Mouse (Mus musculus): ENCODE results near the gene Dnajb5. TPM values are rescaled to one million over a fixed set of nuclear protein-coding genes. Genes with fewer than 3 reads are reported as not detected.
"Not testable (repeated sequence)": the region's sequence is repeated elsewhere in the genome, so short reads cannot be mapped to it uniquely, and the experiment has no call there.

Gene Dnajb5
- polyA plus RNA-seq, 1 experiment from 2014 or later, result 10.3 TPM

DNA sequence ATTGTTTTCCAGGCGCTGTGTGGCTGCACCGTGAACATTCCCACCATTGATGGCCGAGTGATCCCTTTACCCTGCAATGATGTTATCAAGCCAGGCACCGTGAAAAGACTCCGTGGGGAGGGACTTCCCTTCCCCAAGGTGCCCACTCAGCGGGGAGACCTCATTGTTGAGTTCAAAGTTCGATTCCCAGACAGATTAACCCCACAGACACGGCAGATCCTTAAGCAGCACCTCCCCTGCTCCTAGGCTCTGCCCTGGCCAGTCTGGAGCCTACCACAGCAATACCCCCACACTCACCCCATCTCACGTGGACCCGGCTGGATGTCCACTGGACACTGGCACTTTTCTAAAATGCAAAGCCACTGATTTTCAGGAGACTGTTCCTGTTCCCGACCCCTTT, 7.7 kb downstream of the Dnajb5 start:
- DNase-seq (ENCODE audit: low spot score), result no peak
- no peaks in the 10 kb centered on the region for H3K9me3 ChIP-seq
- peaks cover 22% of the 10 kb centered on the region for H3K4me1 ChIP-seq
- 86% methylated on average over 11 of the region's 11 CpGs for WGBS
- no peaks in the 10 kb centered on the region for H3K27me3 ChIP-seq (replicated peaks; ENCODE audit: low read depth, poor library complexity, severe bottlenecking)
- H3K36me3 ChIP-seq (replicated peaks), result peaks cover 41% of the 10 kb centered on the region
- no peak overlapping the region for H3K27ac ChIP-seq (replicated peaks)
- H3K4me3 ChIP-seq, result no peak overlapping the region

DNA sequence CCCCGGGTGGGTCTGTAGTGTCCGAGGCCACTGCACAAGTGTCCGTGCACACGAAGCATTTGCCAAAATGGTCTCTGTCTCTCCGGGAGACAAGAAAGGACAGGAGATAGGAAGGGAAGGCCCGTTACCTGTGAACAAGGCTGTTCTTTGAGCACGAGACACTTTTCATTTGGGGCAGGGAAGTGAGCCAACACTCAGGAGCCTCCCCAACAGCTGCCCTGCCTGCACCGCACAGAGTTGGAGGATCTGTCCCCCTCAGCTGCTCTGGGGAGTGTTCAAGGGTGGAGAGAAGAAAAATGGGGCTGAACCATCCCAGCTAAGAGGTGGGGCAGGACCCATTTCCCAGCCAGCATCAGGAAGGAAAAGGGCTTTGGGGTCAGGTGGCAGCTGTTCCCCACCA, 8.4 kb downstream of the Dnajb5 start:
- H3K27me3 ChIP-seq (replicated peaks; ENCODE audit: low read depth, poor library complexity, severe bottlenecking), result no peaks in the 10 kb centered on the region
- peaks cover 40% of the 10 kb centered on the region for H3K36me3 ChIP-seq (replicated peaks)
- H3K4me3 ChIP-seq, result no peak overlapping the region
- no peaks in the 10 kb centered on the region for H3K9me3 ChIP-seq
- H3K27ac ChIP-seq (replicated peaks), result no peak overlapping the region
- H3K4me1 ChIP-seq, result peaks cover 15% of the 10 kb centered on the region
- no peak for DNase-seq (ENCODE audit: low spot score)
- 90% methylated on average over 8 of the region's 8 CpGs for WGBS

DNA sequence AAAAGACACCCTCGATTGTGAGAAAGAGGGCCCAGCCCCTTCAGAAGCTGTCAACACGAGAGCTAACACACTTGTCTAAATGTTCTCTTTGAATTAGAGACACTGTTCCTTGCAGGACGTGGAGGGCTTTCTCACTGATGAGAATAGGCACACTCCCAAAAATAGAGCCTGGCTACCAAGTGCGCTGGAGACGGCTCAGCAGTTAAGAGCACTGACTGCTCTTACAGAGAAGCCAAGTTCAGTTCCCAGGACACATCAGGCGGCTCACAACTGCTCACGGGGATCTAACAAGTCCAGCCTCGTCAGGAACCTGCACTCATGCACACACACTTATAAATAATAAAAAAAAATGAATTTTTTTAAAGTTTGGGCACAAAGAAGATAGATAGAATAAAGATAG, 9.3 kb downstream of the Dnajb5 start:
- 78% methylated on average over 8 of the region's 8 CpGs for WGBS
- Histone ChIP-seq H3K27me3 (replicated peaks; ENCODE audit: low read depth, poor library complexity, severe bottlenecking) (no peaks in the 10 kb centered on the region), H3K9me3 (no peaks in the 10 kb centered on the region), H3K4me1 (peaks cover 6% of the 10 kb centered on the region), H3K4me3 (no peak overlapping the region), H3K36me3 (replicated peaks) (peaks cover 31% of the 10 kb centered on the region), H3K27ac (replicated peaks) (no peak overlapping the region)
- DNase-seq (ENCODE audit: low spot score), result no peak

DNA sequence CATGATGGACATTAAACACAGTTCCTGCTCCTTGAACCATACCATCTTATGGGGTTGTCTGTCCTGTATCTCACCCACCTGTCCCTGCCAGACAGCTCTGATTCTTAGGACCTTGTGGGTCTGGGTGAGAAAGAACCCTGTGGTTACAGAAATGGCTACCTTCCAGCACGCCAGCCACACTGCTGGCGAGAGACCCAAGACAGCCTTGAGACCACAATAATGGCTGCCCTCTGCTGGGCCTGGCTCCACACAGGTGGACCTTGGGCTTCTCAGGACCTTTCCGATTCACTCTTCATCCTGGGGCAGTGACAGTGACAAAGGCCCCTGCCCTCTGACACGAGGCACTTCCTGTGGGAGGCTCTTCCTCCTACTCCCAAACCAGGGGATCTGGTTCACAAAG, 9.8 kb downstream of the Dnajb5 start:
- Histone ChIP-seq H3K9me3 (no peaks in the 10 kb centered on the region), H3K27ac (replicated peaks) (no peak overlapping the region), H3K4me3 (no peak overlapping the region), H3K27me3 (replicated peaks; ENCODE audit: low read depth, poor library complexity, severe bottlenecking) (peaks cover 2% of the 10 kb centered on the region; the same call in 1 of the 2 replicates), H3K4me1 (peaks cover 3% of the 10 kb centered on the region; the same call in 1 of the 2 replicates), H3K36me3 (replicated peaks) (peaks cover 31% of the 10 kb centered on the region)
- 63% methylated on average over 4 of the region's 4 CpGs for WGBS
- no peak for DNase-seq (ENCODE audit: low spot score)

DNA sequence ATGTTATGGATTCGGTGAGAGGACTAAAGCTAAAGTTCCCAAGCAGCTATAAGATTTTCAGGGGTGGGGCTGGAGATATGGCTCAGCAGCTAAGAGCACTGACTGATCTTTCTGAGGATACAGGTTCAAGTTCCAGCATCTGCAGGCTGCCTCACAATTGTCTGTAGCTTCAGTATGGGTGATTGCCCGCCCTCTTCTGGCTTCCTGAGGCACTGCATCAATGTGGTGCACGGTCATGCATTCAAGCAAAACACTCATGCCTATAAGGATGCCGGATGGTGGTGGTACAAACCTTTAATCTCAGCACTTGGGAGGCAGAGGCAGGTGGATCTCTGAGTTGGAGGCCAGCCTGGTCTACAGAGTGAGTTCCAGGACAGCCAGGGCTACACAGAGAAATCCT, 12.0 kb downstream of the Dnajb5 start:
- peaks cover 4% of the 10 kb centered on the region for H3K4me1 ChIP-seq
- H3K4me3 ChIP-seq, result no peak overlapping the region
- peak; percentile 62 for DNase-seq (ENCODE audit: low spot score)
- H3K36me3 ChIP-seq (replicated peaks), result peaks cover 18% of the 10 kb centered on the region
- 36% methylated on average over 4 of the region's 4 CpGs for WGBS
- H3K27ac ChIP-seq (replicated peaks), result no peak overlapping the region
- no peaks in the 10 kb centered on the region for H3K9me3 ChIP-seq
- H3K27me3 ChIP-seq (replicated peaks; ENCODE audit: low read depth, poor library complexity, severe bottlenecking), result peaks cover 5% of the 10 kb centered on the region; the same call in 1 of the 2 replicates

DNA sequence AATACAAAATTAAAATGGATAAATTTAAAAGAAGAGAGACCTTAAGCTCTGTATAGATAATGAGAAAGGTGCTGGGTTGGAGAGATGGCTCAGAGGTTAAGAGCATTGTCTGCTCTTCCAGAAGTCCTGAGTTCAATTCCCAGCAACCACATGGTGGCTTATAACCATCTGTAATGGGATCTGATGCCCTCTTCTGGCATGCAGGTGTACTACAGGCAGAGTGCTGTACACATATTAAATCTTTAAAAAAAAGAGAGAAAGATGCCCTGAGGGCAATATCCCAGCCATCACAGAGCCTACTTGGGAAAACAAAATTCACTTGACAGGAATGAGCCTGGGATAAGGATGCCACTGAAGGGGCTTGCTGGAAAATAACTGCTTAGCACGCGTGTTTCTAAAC, 13.9 kb downstream of the Dnajb5 start:
- no peak overlapping the region for H3K27ac ChIP-seq (replicated peaks)
- DNase-seq (ENCODE audit: low spot score), result no peak
- peaks cover 8% of the 10 kb centered on the region for H3K4me1 ChIP-seq
- H3K36me3 ChIP-seq (replicated peaks), result no peaks in the 10 kb centered on the region; the same call in none of the 2 replicates
- WGBS, result 89% methylated on average over 2 of the region's 2 CpGs
- no peaks in the 10 kb centered on the region for H3K9me3 ChIP-seq
- H3K4me3 ChIP-seq, result no peak overlapping the region
- peaks cover 5% of the 10 kb centered on the region; the same call in 1 of the 2 replicates for H3K27me3 ChIP-seq (replicated peaks; ENCODE audit: low read depth, poor library complexity, severe bottlenecking)

DNA sequence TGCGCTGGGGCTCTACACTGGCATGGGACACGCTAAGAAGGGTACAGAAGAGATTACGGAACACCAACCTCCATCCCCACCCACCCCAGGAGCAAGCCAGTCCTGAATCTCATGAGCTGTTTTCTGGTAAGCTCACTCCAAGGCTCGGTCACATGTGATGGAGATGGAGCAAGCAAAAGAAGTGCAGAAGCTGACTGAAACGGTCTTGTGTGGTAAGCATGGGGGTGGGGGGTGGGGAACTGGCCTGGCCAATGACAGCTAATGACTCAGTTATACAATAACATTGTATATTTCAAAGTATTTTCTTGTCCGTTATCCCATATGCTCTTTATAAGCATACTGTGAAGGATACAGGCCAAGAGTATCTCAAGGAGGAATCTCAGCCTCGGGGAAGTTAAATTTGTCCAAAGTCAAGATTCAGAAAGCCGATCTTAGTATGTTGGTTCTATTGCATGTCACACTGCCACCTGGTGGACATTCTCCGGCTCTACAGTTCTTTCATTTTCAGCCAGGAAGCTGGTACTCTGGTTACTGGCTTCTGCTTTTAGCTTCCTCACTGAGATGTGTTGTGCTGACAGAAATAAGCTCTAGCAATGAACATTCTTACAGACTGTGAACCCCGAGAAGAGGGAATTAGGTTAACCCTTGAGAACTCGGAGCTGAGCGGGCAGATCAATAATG, 15.6 kb downstream of the Dnajb5 start:
- Histone ChIP-seq H3K36me3 (replicated peaks) (no peaks in the 10 kb centered on the region), H3K4me1 (peaks cover 8% of the 10 kb centered on the region), H3K4me3 (peak overlapping the region; percentile 28), H3K27me3 (replicated peaks; ENCODE audit: low read depth, poor library complexity, severe bottlenecking) (peaks cover 5% of the 10 kb centered on the region; the same call in 1 of the 2 replicates), H3K27ac (replicated peaks) (no peak overlapping the region), H3K9me3 (no peaks in the 10 kb centered on the region)
- 13% methylated on average over 12 of the region's 12 CpGs for WGBS
- DNase-seq (ENCODE audit: low spot score), result peak; percentile 62

DNA sequence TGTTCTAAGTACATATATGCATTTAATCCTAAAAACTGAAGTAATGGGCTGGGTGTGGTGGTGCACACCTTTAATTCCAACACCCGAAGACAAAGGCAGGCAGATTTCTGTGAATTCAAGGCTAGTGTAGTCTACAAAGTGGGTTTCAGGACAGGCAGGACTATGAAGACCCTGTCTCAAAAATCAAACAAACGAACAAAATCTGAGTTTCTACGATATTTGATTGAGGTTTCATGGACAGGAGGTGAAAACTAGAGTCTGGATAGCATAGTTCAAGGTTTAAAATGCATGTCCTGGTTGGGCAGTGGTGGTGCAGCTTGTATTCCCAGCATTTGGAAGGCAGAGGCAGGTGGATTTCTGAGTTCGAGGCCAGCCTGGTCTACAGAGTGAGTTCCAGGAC, 19.7 kb downstream of the Dnajb5 start, which contains the start of gene 1700022I11Rik:
Gene 1700022I11Rik (plus strand): TSS at position 301 of the 400 bp plus-strand sequence.
- Histone ChIP-seq H3K9me3 (no peaks in the 10 kb centered on the region), H3K4me3 (no peak within 1 kb of the TSS), H3K36me3 (replicated peaks) (no peaks in the 10 kb centered on the region), H3K27me3 (replicated peaks; ENCODE audit: low read depth, poor library complexity, severe bottlenecking) (peaks cover 4% of the 10 kb centered on the region; the same call in 1 of the 2 replicates), H3K27ac (replicated peaks) (no peak within 1 kb of the TSS), H3K4me1 (peaks cover 8% of the 10 kb centered on the region)
- no peak for DNase-seq (ENCODE audit: low spot score)
- 87% methylated on average over 4 of the region's 4 CpGs for WGBS

DNA sequence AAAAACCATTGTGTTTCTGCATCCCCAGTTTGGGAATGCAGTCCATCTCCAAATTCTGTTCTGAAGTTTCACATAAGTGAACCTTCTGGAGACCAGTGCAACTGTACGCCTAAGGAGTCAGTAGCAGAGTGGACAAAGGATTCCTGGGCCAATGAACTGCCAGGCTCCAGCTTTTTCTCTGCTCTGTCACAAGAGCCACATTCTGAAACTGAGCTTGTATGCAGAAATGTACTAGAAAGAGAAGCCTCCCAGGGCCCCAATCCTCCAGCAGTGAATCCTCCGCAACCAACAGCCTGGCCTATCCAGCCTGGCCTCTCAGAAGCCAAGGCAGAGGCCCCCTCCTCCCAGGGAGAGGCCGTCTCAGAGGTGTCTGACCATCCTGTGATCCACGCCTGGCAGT, 23.3 kb downstream of the Dnajb5 start:
- DNase-seq (ENCODE audit: low spot score), result no peak
- Histone ChIP-seq H3K4me3 (no peak overlapping the region), H3K4me1 (no peaks in the 10 kb centered on the region), H3K27me3 (replicated peaks; ENCODE audit: low read depth, poor library complexity, severe bottlenecking) (no peaks in the 10 kb centered on the region), H3K27ac (replicated peaks) (no peak overlapping the region), H3K36me3 (replicated peaks) (peaks cover 28% of the 10 kb centered on the region), H3K9me3 (no peaks in the 10 kb centered on the region)
- 76% methylated on average over 4 of the region's 4 CpGs for WGBS

DNA sequence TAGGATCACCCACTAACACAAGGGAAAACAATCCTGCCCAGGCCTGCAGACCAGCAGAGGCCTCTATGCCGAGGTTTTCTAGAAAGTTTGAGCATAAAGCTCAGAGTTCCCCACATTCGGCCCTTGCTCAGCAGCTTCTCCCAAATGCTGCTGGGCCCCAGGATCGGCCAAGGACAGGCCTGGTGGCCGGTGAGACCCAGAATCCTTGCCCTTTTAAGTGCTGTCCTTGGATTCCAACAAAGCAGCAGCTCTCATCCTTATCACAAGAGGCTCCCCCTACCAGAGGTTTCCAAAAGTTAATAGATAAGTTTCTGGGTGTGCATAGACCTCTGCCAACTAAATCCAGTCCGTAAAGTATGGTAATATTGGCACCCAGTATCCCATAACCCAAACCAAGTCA, 24.3 kb downstream of the Dnajb5 start:
- Histone ChIP-seq H3K4me3 (no peak overlapping the region), H3K9me3 (no peaks in the 10 kb centered on the region), H3K27me3 (replicated peaks; ENCODE audit: low read depth, poor library complexity, severe bottlenecking) (no peaks in the 10 kb centered on the region), H3K27ac (replicated peaks) (no peak overlapping the region), H3K36me3 (replicated peaks) (peaks cover 37% of the 10 kb centered on the region), H3K4me1 (no peaks in the 10 kb centered on the region)
- DNase-seq (ENCODE audit: low spot score), result no peak
- WGBS, result 81% methylated on average over 5 of the region's 5 CpGs

DNA sequence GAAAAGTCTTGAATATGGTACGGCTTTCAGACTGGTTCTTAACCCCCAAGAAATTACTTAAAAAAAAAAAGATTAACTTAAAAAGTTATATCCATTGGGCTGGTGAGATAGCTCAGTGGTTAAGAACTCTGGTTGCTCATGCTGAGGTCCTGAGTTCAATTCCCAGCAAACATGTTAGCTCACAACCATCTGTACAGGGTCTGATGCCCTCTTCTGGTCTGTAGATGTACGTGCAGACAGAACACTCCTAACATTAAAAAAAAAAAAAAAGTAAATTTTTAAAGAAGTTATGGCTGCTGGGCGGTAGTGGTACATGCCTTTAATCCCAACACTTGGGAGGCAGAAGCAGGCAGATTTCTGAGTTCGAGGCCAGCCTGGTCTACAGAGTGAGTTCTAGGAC, 28.4 kb downstream of the Dnajb5 start:
- no peak overlapping the region for H3K27ac ChIP-seq (replicated peaks)
- H3K4me1 ChIP-seq, result no peaks in the 10 kb centered on the region
- DNase-seq (ENCODE audit: low spot score), result no peak
- H3K27me3 ChIP-seq (replicated peaks; ENCODE audit: low read depth, poor library complexity, severe bottlenecking), result no peaks in the 10 kb centered on the region
- H3K36me3 ChIP-seq (replicated peaks), result peaks cover 79% of the 10 kb centered on the region
- no peaks in the 10 kb centered on the region for H3K9me3 ChIP-seq
- no peak overlapping the region for H3K4me3 ChIP-seq
- WGBS, result 93% methylated on average over 4 of the region's 4 CpGs

DNA sequence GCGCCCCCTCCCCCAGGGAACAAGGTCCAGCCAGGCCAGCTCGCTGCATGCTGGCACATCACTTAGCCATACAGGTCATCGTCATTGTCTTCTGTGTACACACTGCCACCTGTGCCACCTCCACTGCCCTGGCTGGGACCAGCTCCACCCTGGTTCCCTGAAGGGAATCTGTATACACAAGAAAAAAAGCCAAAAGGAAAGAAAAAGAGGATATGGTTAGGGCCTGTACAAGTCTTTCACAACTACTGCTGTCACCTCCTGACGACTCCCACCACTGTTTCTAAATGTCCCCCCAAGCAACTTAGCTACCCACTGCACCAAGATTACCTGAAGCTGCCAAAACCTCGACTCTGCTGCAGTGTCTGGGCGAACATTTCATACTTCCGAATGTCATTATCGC, 30.9 kb downstream of the Dnajb5 start:
- H3K4me3 ChIP-seq; H3K4me1 ChIP-seq; H3K27ac ChIP-seq (replicated peaks); DNase-seq (ENCODE audit: low spot score); H3K27me3 ChIP-seq (replicated peaks; ENCODE audit: low read depth, poor library complexity, severe bottlenecking); H3K9me3 ChIP-seq: not testable (repeated sequence)
- 93% methylated on average over 8 of the region's 8 CpGs for WGBS
- peaks cover 96% of the 10 kb centered on the region for H3K36me3 ChIP-seq (replicated peaks)

DNA sequence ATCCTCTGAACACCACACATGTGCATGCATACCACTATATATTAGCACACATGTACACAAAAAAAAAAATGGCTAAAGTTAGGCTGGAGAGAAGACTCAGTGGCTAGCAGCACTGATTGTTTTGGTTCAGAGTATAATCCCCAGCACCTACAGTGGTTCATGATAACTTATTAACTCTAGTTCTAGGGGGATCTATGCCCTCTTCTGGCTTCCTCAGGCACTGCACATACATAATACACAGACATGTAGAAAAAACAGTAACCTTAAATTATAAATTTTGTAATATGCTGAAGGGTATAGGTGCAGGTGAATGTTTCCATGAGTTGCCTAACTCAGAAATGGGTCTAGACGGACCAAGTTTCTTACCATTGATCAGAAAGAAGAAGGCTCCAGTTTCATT, 38.7 kb downstream of the Dnajb5 start:
- H3K36me3 ChIP-seq (replicated peaks), result peaks cover 100% of the 10 kb centered on the region
- H3K27ac ChIP-seq (replicated peaks), result no peak overlapping the region
- DNase-seq (ENCODE audit: low spot score), result no peak
- H3K27me3 ChIP-seq (replicated peaks; ENCODE audit: low read depth, poor library complexity, severe bottlenecking), result no peaks in the 10 kb centered on the region
- H3K9me3 ChIP-seq, result no peaks in the 10 kb centered on the region
- no peaks in the 10 kb centered on the region for H3K4me1 ChIP-seq
- 83% methylated on average over 1 of the region's 1 CpGs for WGBS
- H3K4me3 ChIP-seq, result no peak overlapping the region

Measured in embryonic facial prominence, embryonic 10.5 days (tissue).